Mouse (Mus musculus): ENCODE results near the gene Naa25. TPM values are rescaled to one million over a fixed set of nuclear protein-coding genes. Genes with fewer than 3 reads are reported as not detected.

Gene Naa25
- total RNA-seq, 2 experiments from 2014 or later = 25.9 to 29.7 TPM

- peak; percentile 63 for DNase-seq (ENCODE audit: low spot score)
Measured at GRCm38 (mm10) chr5:121392667-121393380, 4.9 kb upstream of the Naa25 start.

GRCm38 (mm10) chr5:121393402-121393801, 4.3 kb upstream of the Naa25 start:
- no peak for DNase-seq (ENCODE audit: low spot score)

GRCm38 (mm10) chr5:121395621-121396020, 2.1 kb upstream of the Naa25 start:
- no peak for DNase-seq (ENCODE audit: low spot score)

- no peak for DNase-seq (ENCODE audit: low spot score)
Measured at GRCm38 (mm10) chr5:121398146-121398964, 619 bp downstream of the Naa25 start.

GRCm38 (mm10) chr5:121398965-121399462, 1.3 kb downstream of the Naa25 start:
- DNase-seq (ENCODE audit: low spot score) = no peak

GRCm38 (mm10) chr5:121399540-121399939, 1.8 kb downstream of the Naa25 start:
- DNase-seq (ENCODE audit: low spot score) = no peak

- DNase-seq (ENCODE audit: low spot score) = no peak
Measured at GRCm38 (mm10) chr5:121400064-121400463, 2.3 kb downstream of the Naa25 start.

GRCm38 (mm10) chr5:121400849-121401248, 3.1 kb downstream of the Naa25 start:
- DNase-seq (ENCODE audit: low spot score) = no peak

- DNase-seq (ENCODE audit: low spot score) = no peak
Measured at GRCm38 (mm10) chr5:121407856-121408255, 10.1 kb downstream of the Naa25 start.

GRCm38 (mm10) chr5:121410975-121411374, 13.2 kb downstream of the Naa25 start:
- no peak for DNase-seq (ENCODE audit: low spot score)

GRCm38 (mm10) chr5:121420721-121421120, 23.0 kb downstream of the Naa25 start:
- DNase-seq (ENCODE audit: low spot score) = no peak

GRCm38 (mm10) chr5:121422787-121423186, 25.1 kb downstream of the Naa25 start:
- no peak for DNase-seq (ENCODE audit: low spot score)

- DNase-seq (ENCODE audit: low spot score) = no peak
Measured at GRCm38 (mm10) chr5:121423297-121423696, 25.6 kb downstream of the Naa25 start.

GRCm38 (mm10) chr5:121428954-121429353, 31.2 kb downstream of the Naa25 start:
- no peak for DNase-seq (ENCODE audit: low spot score)

- DNase-seq (ENCODE audit: low spot score) = no peak
Measured at GRCm38 (mm10) chr5:121438131-121438530, 40.4 kb downstream of the Naa25 start.

- DNase-seq (ENCODE audit: low spot score) = no peak
Measured at GRCm38 (mm10) chr5:121438756-121439155, 41.0 kb downstream of the Naa25 start.

GRCm38 (mm10) chr5:121443548-121443947, 45.8 kb downstream of the Naa25 start:
- DNase-seq (ENCODE audit: low spot score) = no peak

GRCm38 (mm10) chr5:121444870-121445269, 47.1 kb downstream of the Naa25 start:
- no peak for DNase-seq (ENCODE audit: low spot score)

GRCm38 (mm10) chr5:121448450-121448849, 50.7 kb downstream of the Naa25 start:
- DNase-seq (ENCODE audit: low spot score) = no peak

- DNase-seq (ENCODE audit: low spot score) = peak; percentile 52
Measured at GRCm38 (mm10) chr5:121449976-121450375, 52.2 kb downstream of the Naa25 start.

GRCm38 (mm10) chr5:121450476-121450875, 52.7 kb downstream of the Naa25 start:
- no peak for DNase-seq (ENCODE audit: low spot score)

GRCm38 (mm10) chr5:121451203-121451602, 53.5 kb downstream of the Naa25 start:
- no peak for DNase-seq (ENCODE audit: low spot score)

GRCm38 (mm10) chr5:121451644-121452025, 53.9 kb downstream of the Naa25 start, which contains the start of gene Tmem116:
Tmem116 (plus strand) TSS chr5:121451893.
- no peak for DNase-seq (ENCODE audit: low spot score)
